Mouse (Mus musculus): ENCODE data around the gene Prkar1b. TPM values are rescaled to one million over a fixed set of nuclear protein-coding genes. Genes with fewer than 3 reads are reported as not detected.

Gene Prkar1b
- polyA plus RNA-seq, 1 experiment from 2014 or later = 9.6 TPM

- H3K27ac ChIP-seq (replicated peaks) = peak overlapping the region; percentile 99
- peak overlapping the region; percentile 90 for H3K9ac ChIP-seq (ENCODE audit: low read length)
- H3K4me1 ChIP-seq (replicated peaks; ENCODE audit: control insufficient read depth, insufficient read depth) = peaks cover 24% of the 10 kb centered on the region
- peak overlapping the region; percentile 90 for H3K4me2 ChIP-seq (replicated peaks; ENCODE audit: low read depth)
- no peaks in the 10 kb centered on the region; the same call in 1 of the 2 replicates for H3K36me3 ChIP-seq (ENCODE audit: control insufficient read depth, insufficient read depth, low read length)
- TF ChIP-seq EP300 (optimal IDR thresholded peaks at IDR 0.05) (no peak), CTCF (IDR thresholded peaks at IDR 0.05; ENCODE audit: low read depth) (no peak)
- DNase-seq (ENCODE audit: low spot score) = peak; percentile 42
- H3K9me3 ChIP-seq (ENCODE audit: control insufficient read depth, low read length) = no peaks in the 10 kb centered on the region
- peaks cover 6% of the 10 kb centered on the region; the same call in 1 of the 2 replicates for H3K27me3 ChIP-seq (ENCODE audit: control insufficient read depth, insufficient read depth, low read length)
- ATAC-seq (ENCODE audit: low FRiP score, low TSS enrichment) = no peak
- peak overlapping the region; percentile 73 for H3K4me3 ChIP-seq (ENCODE audit: low read depth, low read length)
- WGBS = 3% methylated on average over 38 of the region's 40 CpGs
Measured at GRCm38 (mm10) chr5:138993371-138994107, 156.3 kb downstream of the Prkar1b start.

DNA sequence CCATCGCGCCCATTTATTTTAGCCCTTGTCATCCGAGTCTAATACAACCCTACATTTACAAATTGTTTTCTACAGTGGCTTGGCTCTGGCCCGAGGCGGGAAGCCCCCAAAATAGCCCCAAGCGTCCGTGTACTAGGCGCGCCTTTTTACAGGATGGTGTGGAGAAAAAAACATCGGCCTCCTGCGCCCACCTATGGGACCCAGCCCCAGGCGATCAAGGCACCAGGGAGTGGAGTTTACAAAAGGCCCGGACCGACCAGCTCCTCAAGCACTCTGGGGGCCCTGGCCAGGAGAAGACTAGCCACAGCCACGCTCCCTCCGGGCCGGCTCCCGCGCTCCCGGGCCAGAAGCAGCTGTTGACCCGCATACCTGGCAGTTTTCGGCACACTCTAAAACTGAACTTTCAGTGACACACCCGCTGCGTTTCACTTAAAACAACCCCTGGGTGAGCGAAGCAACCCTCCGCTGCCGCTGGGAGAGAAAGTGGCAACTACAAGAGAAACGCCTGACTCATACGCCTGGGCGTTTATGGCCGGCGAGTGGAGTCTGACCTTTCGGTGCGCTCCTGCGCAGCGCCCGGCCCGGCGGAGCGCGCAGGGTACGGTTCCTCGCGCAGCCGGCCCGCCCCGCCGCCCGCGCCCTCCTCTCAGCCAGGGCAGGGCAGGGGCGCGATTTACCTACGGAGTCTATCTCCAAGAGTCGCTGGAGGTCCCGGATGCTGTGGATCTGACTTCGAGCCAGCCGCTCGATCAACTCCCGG, 157.0 kb downstream of the Prkar1b start:
- peak overlapping the region; percentile 99 for H3K27ac ChIP-seq (replicated peaks)
- 0 out of 2 replicates have a peak, but pooled peaks cover 3% of the 10 kb centered on the region for H3K27me3 ChIP-seq (ENCODE audit: control insufficient read depth, insufficient read depth, low read length)
- H3K9me3 ChIP-seq (ENCODE audit: control insufficient read depth, low read length) = no peaks in the 10 kb centered on the region
- H3K9ac ChIP-seq (ENCODE audit: low read length) = peak overlapping the region; percentile 90
- TF ChIP-seq CTCF (IDR thresholded peaks at IDR 0.05; ENCODE audit: low read depth) (no peak), EP300 (optimal IDR thresholded peaks at IDR 0.05) (no peak)
- 0 out of 2 replicates have a peak, but pooled peaks have one; percentile 17 for ATAC-seq (ENCODE audit: low FRiP score, low TSS enrichment)
- DNase-seq (ENCODE audit: low spot score) = peak; percentile 78
- whole genome bisulfite sequencing = 18% methylated on average over 58 of the region's 59 CpGs
- peak overlapping the region; percentile 73 for H3K4me3 ChIP-seq (ENCODE audit: low read depth, low read length)
- H3K36me3 ChIP-seq (ENCODE audit: control insufficient read depth, insufficient read depth, low read length) = no peaks in the 10 kb centered on the region; the same call in 1 of the 2 replicates
- H3K4me2 ChIP-seq (replicated peaks; ENCODE audit: low read depth) = peak overlapping the region; percentile 90
- peaks cover 19% of the 10 kb centered on the region; the same call in 1 of the 2 replicates for H3K4me1 ChIP-seq (replicated peaks; ENCODE audit: control insufficient read depth, insufficient read depth)

DNA sequence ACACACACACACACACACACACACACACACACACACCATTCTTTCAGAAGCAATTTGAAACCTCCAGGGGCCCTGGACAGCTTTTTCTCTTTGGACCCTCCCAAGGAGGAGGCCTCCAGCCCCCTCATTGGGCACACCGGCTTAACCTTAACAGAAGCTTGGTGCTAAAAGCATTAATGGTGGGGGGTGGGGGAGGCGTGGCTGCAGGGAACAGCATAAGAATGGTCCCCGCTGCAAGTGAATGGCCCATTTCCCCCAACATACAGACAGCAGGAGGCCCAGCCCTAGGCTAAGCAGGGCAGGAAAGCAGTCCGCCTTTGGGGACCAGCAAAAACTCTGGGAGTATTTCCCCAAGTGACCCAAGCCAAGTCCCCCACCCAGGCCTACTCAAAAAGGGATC, 158.1 kb downstream of the Prkar1b start:
- ATAC-seq (ENCODE audit: low FRiP score, low TSS enrichment) (no peak), DNase-seq (ENCODE audit: low spot score) (no peak)
- Histone ChIP-seq H3K27me3 (ENCODE audit: control insufficient read depth, insufficient read depth, low read length) (0 out of 2 replicates have a peak, but pooled peaks cover 3% of the 10 kb centered on the region), H3K27ac (replicated peaks) (no peak overlapping the region), H3K36me3 (ENCODE audit: control insufficient read depth, insufficient read depth, low read length) (no peaks in the 10 kb centered on the region; the same call in none of the 2 replicates), H3K9me3 (ENCODE audit: control insufficient read depth, low read length) (no peaks in the 10 kb centered on the region), H3K4me2 (replicated peaks; ENCODE audit: low read depth) (no peak overlapping the region), H3K9ac (ENCODE audit: low read length) (no peak overlapping the region), H3K4me1 (replicated peaks; ENCODE audit: control insufficient read depth, insufficient read depth) (peaks cover 15% of the 10 kb centered on the region; the same call in 1 of the 2 replicates), H3K4me3 (ENCODE audit: low read depth, low read length) (no peak overlapping the region)
- TF ChIP-seq CTCF (IDR thresholded peaks at IDR 0.05; ENCODE audit: low read depth) (no peak), EP300 (optimal IDR thresholded peaks at IDR 0.05) (no peak)
- WGBS = 64% methylated on average over 4 of the region's 4 CpGs

DNA sequence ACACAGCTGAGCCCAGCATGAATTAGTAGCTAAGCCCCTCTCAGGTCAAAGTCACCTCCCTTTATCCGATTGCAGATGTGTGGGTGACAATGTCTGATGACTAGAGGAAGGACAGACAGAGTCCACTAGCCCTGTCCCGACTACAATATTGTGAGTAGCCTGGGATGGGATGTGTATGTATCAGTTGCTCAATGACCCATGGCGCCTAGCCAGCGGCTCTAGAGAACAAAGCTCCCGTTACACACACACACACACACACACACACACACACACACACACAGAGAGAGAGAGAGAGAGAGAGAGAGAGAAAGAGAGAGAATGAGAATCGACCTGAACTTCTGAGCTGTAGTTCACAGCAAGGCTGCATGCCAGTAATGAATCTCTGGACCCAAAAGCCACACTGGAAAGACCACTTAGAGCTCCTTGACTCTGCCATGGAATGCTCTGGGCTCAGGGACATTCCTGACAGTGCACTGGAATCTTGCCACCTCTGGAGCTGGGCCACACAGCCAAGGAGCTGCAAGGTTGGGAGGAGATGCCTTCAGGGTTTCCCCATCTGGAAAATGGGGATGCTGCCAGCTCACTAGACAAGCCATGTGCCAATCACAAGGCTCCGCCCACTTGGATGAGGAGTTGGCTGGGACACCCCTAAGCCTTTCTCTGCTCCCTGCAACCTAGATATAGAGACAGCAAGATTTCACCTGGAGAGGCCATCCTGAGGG, 159.0 kb downstream of the Prkar1b start:
- Histone ChIP-seq H3K27ac (replicated peaks) (no peak overlapping the region), H3K4me1 (replicated peaks; ENCODE audit: control insufficient read depth, insufficient read depth) (peaks cover 12% of the 10 kb centered on the region; the same call in 1 of the 2 replicates), H3K9me3 (ENCODE audit: control insufficient read depth, low read length) (no peaks in the 10 kb centered on the region), H3K36me3 (ENCODE audit: control insufficient read depth, insufficient read depth, low read length) (no peaks in the 10 kb centered on the region; the same call in none of the 2 replicates), H3K4me3 (ENCODE audit: low read depth, low read length) (no peak overlapping the region), H3K9ac (ENCODE audit: low read length) (no peak overlapping the region), H3K27me3 (ENCODE audit: control insufficient read depth, insufficient read depth, low read length) (0 out of 2 replicates have a peak, but pooled peaks cover 3% of the 10 kb centered on the region), H3K4me2 (replicated peaks; ENCODE audit: low read depth) (no peak overlapping the region)
- TF ChIP-seq CTCF (IDR thresholded peaks at IDR 0.05; ENCODE audit: low read depth) (no peak), EP300 (optimal IDR thresholded peaks at IDR 0.05) (no peak)
- ATAC-seq (ENCODE audit: low FRiP score, low TSS enrichment) = no peak
- no peak for DNase-seq (ENCODE audit: low spot score)
- 46% methylated on average over 7 of the region's 7 CpGs for WGBS

- no peak overlapping the region for H3K4me3 ChIP-seq (ENCODE audit: low read depth, low read length)
- H3K4me1 ChIP-seq (replicated peaks; ENCODE audit: control insufficient read depth, insufficient read depth) = peaks cover 12% of the 10 kb centered on the region; the same call in 1 of the 2 replicates
- ATAC-seq (ENCODE audit: low FRiP score, low TSS enrichment) = no peak
- no peak for DNase-seq (ENCODE audit: low spot score)
- H3K9ac ChIP-seq (ENCODE audit: low read length) = no peak overlapping the region
- H3K27me3 ChIP-seq (ENCODE audit: control insufficient read depth, insufficient read depth, low read length) = 0 out of 2 replicates have a peak, but pooled peaks cover 3% of the 10 kb centered on the region
- H3K27ac ChIP-seq (replicated peaks) = no peak overlapping the region; the same call in 1 of the 2 replicates
- WGBS = 66% methylated on average over 6 of the region's 6 CpGs
- H3K9me3 ChIP-seq (ENCODE audit: control insufficient read depth, low read length) = no peaks in the 10 kb centered on the region
- no peak overlapping the region for H3K4me2 ChIP-seq (replicated peaks; ENCODE audit: low read depth)
- TF ChIP-seq EP300 (optimal IDR thresholded peaks at IDR 0.05) (no peak), CTCF (IDR thresholded peaks at IDR 0.05; ENCODE audit: low read depth) (no peak)
- peaks cover 6% of the 10 kb centered on the region for H3K36me3 ChIP-seq (ENCODE audit: control insufficient read depth, insufficient read depth, low read length)
Measured at GRCm38 (mm10) chr5:138989567-138989966, 160.2 kb downstream of the Prkar1b start.

Data from stomach, postnatal 0 days (tissue).